Mouse (Mus musculus) heart, adult 2 months (tissue): Measurements from ENCODE around the gene Dgke. TPM values are rescaled to one million over a fixed set of nuclear protein-coding genes. Genes with fewer than 3 reads are reported as not detected.
"Not testable (repeated sequence)": the region's sequence is repeated elsewhere in the genome, so short reads cannot be mapped to it uniquely, and the experiment has no call there.

Experiments
- DNase-seq, 2 experiments: peaks; one replicate each; pipeline ENCODE4 v3.0.0; 2021
- H3K27ac ChIP-seq: fragments of 200-600 bp; 2 replicates; pipeline ENCODE4 v1.8.1; 2022
- H3K27me3 ChIP-seq: fragments of 200-500 bp; 2 replicates; pipeline ENCODE4 v1.6.1; 2012; ENCODE audit warnings: mild to moderate bottlenecking, low read length, inconsistent platforms, mixed read lengths; ENCODE audit not compliant: control insufficient read depth, insufficient read depth
- H3K36me3 ChIP-seq: fragments of 200-500 bp; 2 replicates; pipeline ENCODE4 v1.6.1; 2012; ENCODE audit warnings: low read length, inconsistent platforms; ENCODE audit not compliant: control insufficient read depth, insufficient read depth
- H3K4me1 ChIP-seq: fragments of 200-500 bp; 2 replicates; pipeline ENCODE4 v1.6.1; 2011; ENCODE audit warnings: low read length; ENCODE audit not compliant: control insufficient read depth, insufficient read depth
- H3K4me3 ChIP-seq: fragments of 200-600 bp; 2 replicates; pipeline ENCODE4 v1.8.1; 2022
- H3K79me2 ChIP-seq: fragments of 200-500 bp; replicated peaks from 2 replicates; pipeline ENCODE4 v1.6.1; 2012; ENCODE audit warnings: mild to moderate bottlenecking, inconsistent platforms, low read length, moderate library complexity, mixed read lengths; ENCODE audit not compliant: control insufficient read depth, insufficient read depth
- H3K9ac ChIP-seq: fragments of 200-500 bp; 2 replicates; pipeline ENCODE4 v1.6.1; 2012; ENCODE audit warnings: low read depth, mild to moderate bottlenecking, control low read depth, inconsistent platforms, low read length, mixed read lengths
- CTCF ChIP-seq: fragments of 200-600 bp; IDR thresholded peaks from 2 replicates; pipeline ENCODE4 v1.8.1; 2022; ENCODE audit warnings: antibody characterized with exemption, mild to moderate bottlenecking, moderate library complexity
- EP300 ChIP-seq: fragments of 200-500 bp; IDR thresholded peaks from 2 replicates; pipeline ENCODE4 v1.6.1; 2011; ENCODE audit warnings: low read depth, low read length, control low read depth; ENCODE audit not compliant: insufficient read depth
- POLR2A ChIP-seq: fragments of 200-500 bp; IDR thresholded peaks from 2 replicates; pipeline ENCODE4 v1.6.1; 2011; ENCODE audit warnings: mild to moderate bottlenecking, low read depth, low read length, control low read depth; ENCODE audit not compliant: insufficient read depth
- WGBS: fragments of 180-500 bp; shearing (Covaris S2); methylation state at CpG from one replicate; pipeline ENCODE4 v1.1.7; 2018; 5-methylcytosine and 5-hydroxymethylcytosine counted together
- intact Hi-C: fragments of 180-260 bp; cut with DNase I; formaldehyde crosslinking; loops from one replicate; pipeline ENCODE4 v1.15.1; 2025
- polyA plus RNA-seq: library from polyadenylated mRNA; depleted of rRNA; stranded (reverse); fragments of >200 nt; gene quantifications from 2 replicates; pipeline ENCODE4 v1.2.3, GENCODE M21; 2012
- total RNA-seq, 2 experiments: library from RNA; stranded (reverse); gene quantifications; 2 replicates each; pipeline ENCODE4 v1.2.3; 2021

Gene Dgke
- total and polyA plus RNA-seq, 3 experiments: 5.6 to 12.4 (median 9.3) TPM

DNA sequence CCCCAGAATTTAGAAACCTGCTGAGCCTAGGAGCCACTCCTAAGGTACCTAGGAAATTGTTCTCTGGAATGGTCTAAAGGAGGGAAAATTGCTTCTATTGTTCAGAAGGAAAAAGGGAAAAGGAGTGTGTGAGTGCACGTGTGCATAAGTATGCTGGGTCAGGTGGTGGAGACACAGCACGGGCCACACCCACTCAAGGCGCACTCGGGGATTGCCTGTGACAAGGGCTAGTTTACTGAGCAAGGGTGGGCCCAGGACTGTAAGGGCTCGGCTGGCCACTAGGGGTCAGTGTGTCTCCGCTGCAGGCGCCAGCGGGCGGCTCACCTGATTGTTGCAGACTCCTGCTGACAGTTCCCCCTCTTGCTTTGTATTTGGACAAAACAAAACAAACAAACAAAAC, 33.8 kb upstream of the Dgke start:
- intact Hi-C loops: loop anchor here (1.0 to 2.0 kb wide), 3 partner anchors 64 to 620 kb away; no protein-coding TSS in a partner anchor
- no peak; the same call in 1 of the 2 replicates for TF ChIP-seq CTCF
- peak; percentile 74; the same call in 1 of the 2 replicates for TF ChIP-seq EP300
- Histone ChIP-seq H3K27me3 (no peaks in the 10 kb centered on the region), H3K79me2 (no peaks in the 10 kb centered on the region), H3K36me3 (no peaks in the 10 kb centered on the region), H3K9ac (peak overlapping the region; percentile 54), H3K4me1 (peaks cover 3% of the 10 kb centered on the region), H3K27ac (peak overlapping the region; percentile 71), H3K4me3 (peak overlapping the region; percentile 56)
- peak; percentile 89 to 92 for DNase-seq
- under 1% methylated on average over 9 of the region's 9 CpGs for WGBS

DNA sequence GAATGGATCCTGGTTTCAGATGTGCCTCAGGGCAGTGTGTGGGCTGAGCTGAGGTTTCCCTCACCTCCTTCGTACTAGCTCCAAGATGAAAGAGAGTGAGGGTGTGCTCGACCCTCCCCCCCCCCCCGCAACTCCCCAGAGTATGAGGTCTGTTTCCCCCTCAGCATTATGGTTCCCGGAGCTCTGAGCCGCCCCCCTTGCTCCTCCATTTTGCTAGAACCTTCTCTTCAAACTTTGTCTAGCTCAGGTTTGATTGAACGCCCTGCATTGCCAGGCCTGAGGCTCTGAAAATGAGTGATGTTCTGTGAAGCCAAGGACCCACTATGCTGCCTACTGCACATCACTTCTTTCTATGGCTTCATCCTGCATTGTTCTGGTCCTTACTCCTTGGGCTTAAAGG, 32.3 kb upstream of the Dgke start:
- intact Hi-C loops: no loop called here
- DNase-seq: no peak
- no peak overlapping the region for H3K27ac ChIP-seq
- H3K36me3 ChIP-seq: no peaks in the 10 kb centered on the region
- no peaks in the 10 kb centered on the region for H3K27me3 ChIP-seq
- H3K9ac ChIP-seq: no peak overlapping the region
- no peak overlapping the region for H3K4me3 ChIP-seq
- WGBS: 68% methylated on average over 6 of the region's 6 CpGs
- no peak for TF ChIP-seq CTCF
- no peak for TF ChIP-seq EP300
- TF ChIP-seq POLR2A: no peak
- H3K4me1 ChIP-seq: peaks cover 3% of the 10 kb centered on the region
- no peaks in the 10 kb centered on the region for H3K79me2 ChIP-seq

DNA sequence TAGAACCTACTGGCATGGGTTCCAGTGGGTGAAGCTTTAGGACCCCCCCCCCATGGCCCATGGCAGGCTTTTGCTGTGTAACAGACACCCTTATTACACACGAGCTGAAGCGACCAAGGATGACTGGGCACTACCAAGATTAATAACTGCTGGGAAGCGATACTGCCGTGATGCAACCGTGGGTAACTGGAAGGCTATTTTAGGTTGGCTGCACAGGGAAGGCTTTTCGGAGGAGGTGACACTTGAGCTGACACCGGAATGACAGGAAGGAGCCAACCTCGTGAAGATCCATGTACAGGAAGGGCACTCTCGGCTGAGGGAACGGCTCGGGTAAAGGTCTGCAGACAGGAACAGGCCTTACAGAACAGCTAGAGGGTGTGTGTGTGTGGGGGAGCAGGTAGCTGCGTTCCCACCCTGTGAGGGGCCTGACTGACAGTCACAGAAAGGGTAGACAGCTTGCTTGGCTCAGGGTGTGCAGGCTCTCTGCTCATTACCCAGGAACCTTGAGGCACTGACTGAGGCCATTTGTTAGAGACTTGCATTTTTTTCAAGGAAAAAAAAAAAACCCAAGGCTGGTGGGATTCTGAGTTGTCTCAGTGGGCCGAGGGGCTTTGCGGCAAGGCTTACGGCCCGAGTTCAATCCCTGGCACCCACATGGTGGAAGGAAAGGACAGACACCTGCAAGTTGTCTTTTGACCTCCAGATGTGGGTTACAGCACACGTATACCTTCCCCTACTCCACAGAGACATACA, 31.6 kb upstream of the Dgke start:
- no peaks in the 10 kb centered on the region for H3K36me3 ChIP-seq
- no peak overlapping the region for H3K4me3 ChIP-seq
- 60% methylated on average over 17 of the region's 17 CpGs for WGBS
- intact Hi-C loops: no loop called here
- H3K27ac ChIP-seq: no peak overlapping the region
- H3K9ac ChIP-seq: no peak overlapping the region
- peaks cover 2% of the 10 kb centered on the region for H3K4me1 ChIP-seq
- TF ChIP-seq POLR2A (no peak), CTCF (no peak), EP300 (no peak)
- no peak for DNase-seq
- no peaks in the 10 kb centered on the region for H3K79me2 ChIP-seq
- H3K27me3 ChIP-seq: no peaks in the 10 kb centered on the region

DNA sequence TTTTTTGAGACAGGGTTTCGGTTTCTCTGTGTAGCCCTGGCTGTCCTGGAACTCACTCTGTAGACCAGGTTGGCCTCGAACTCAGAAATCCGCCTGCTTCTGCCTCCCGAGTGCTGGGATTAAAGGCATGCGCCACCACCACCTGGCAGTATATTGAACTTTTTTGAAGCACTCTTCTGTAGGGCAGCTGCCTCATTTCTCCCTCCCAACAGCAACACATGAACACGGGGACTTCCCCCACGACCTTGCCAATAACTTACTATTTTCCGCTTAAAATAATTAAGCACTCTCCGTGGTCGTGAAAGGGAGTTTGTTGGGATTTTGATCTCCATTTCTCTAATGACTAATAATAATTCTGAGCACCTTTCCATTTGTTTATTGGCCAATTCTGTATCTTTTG, 30.6 kb upstream of the Dgke start:
- 89% methylated on average over 10 of the region's 10 CpGs for WGBS
- H3K27ac ChIP-seq, H3K36me3 ChIP-seq, DNase-seq, H3K79me2 ChIP-seq, H3K4me1 ChIP-seq, H3K27me3 ChIP-seq, H3K4me3 ChIP-seq, intact Hi-C loops, H3K9ac ChIP-seq: not testable (repeated sequence)

DNA sequence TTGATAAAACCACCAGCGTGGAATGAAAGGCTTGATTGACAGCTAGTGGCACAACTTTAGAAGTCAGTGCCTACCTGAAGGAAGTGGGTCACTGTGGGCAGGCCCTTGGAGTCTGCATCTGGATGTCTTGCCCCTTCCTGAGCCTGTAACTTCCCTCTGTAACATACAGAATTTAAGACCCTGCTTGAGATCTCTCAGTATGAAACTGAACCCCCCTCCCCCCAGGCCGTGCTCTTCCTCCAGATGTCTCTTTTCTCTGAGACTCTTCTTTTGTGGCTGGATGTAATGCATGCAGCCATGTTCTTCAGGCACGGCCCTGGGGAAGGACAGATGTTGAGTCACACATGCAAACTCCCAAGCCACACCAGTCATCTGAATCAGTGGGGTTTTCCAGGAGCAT, 28.7 kb upstream of the Dgke start:
- no peak for DNase-seq
- H3K27me3 ChIP-seq: no peaks in the 10 kb centered on the region
- no peak overlapping the region for H3K9ac ChIP-seq
- 82% methylated on average over 3 of the region's 3 CpGs for WGBS
- H3K4me1 ChIP-seq: peaks cover under 1% of the 10 kb centered on the region
- intact Hi-C loops: no loop called here
- H3K4me3 ChIP-seq: no peak overlapping the region
- H3K27ac ChIP-seq: no peak overlapping the region
- TF ChIP-seq EP300 (no peak), POLR2A (no peak), CTCF (no peak)
- H3K36me3 ChIP-seq: no peaks in the 10 kb centered on the region
- no peaks in the 10 kb centered on the region for H3K79me2 ChIP-seq

DNA sequence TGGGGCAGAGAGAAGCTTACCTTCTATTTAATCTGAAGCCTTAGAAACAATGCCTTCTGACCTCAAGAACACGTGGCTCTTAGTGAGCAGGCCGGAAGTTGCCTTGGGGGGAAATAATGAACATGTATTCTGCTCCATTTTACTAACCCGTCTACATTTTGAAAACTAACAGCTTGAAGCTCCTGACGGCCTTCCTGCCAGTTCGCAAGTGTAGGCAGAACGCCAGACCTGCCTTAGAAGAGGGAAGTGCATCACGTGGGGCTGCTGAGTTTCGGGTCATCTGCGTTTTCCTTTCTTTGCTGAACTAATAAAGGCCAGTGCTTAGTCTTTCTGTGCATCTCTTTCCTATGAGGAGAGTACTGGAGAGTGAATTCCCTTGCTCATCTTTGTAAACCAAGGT, 26.1 kb upstream of the Dgke start:
- intact Hi-C loops: no loop called here
- WGBS: 20% methylated on average over 9 of the region's 9 CpGs
- DNase-seq: peak; percentile 61 to 68
- no peaks in the 10 kb centered on the region for H3K4me1 ChIP-seq
- no peaks in the 10 kb centered on the region for H3K79me2 ChIP-seq
- no peaks in the 10 kb centered on the region for H3K27me3 ChIP-seq
- H3K4me3 ChIP-seq: no peak overlapping the region
- H3K27ac ChIP-seq: no peak overlapping the region
- H3K36me3 ChIP-seq: no peaks in the 10 kb centered on the region
- H3K9ac ChIP-seq: no peak overlapping the region
- no peak for TF ChIP-seq POLR2A
- TF ChIP-seq EP300: no peak
- no peak for TF ChIP-seq CTCF

DNA sequence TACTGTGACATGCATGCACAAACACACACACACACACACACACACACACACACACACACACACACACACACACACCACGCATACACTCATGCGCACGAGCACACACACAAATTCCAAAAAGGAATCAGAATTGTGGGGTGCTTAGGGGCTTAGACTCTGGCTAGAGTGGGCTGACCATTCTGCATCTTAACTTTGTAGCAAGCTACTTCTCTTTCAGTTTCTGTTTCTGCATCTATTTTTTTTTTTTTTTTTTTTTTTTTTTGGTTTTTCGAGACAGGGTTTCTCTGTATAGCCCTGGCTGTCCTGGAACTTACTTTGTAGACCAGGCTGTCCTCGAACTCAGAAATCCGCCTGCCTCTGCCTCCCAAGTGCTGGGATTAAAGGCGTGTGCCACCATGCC, 23.7 kb upstream of the Dgke start:
- H3K4me3 ChIP-seq, DNase-seq, H3K27me3 ChIP-seq, H3K9ac ChIP-seq, H3K79me2 ChIP-seq, H3K27ac ChIP-seq, H3K36me3 ChIP-seq, intact Hi-C loops, H3K4me1 ChIP-seq: not testable (repeated sequence)
- 92% methylated on average over 6 of the region's 7 CpGs for WGBS
